Comparison of ENCODE assay signal across 7 mouse cellular contexts in genomic region chr10:71344579-71345143, GRCm38 (mm10). TPM values are rescaled to one million over a fixed set of nuclear protein-coding genes. Genes with fewer than 3 reads are reported as not detected.
DNase-seq lines count a peak whose midpoint lies in the region; ATAC-seq lines count a peak whose summit lies in the region.

TSS of gene Cisd1 (minus strand) at chr10:71344954.

- peak; percentile 77 for ATAC-seq in intestine, embryonic 15.5 days

- H3K36me3 ChIP-seq in intestine, embryonic 15.5 days: no peaks in the 10 kb centered on the region
- no peaks in the 10 kb centered on the region for H3K36me3 ChIP-seq in midbrain, embryonic 10.5 days

- intact Hi-C loops in gastrocnemius, postnatal 36 days (cut with DNase I): no loop called here
- intact Hi-C loops in left cerebral cortex, postnatal 25 days (cut with DNase I): loop anchor here (2.0 kb wide), 1 partner anchor 60 kb away; the partner anchor contains the start of gene Ube2d1

- H3K9ac ChIP-seq in intestine, embryonic 15.5 days: peak within 1 kb of the TSS; percentile 92

- peak within 1 kb of the TSS; percentile 90 for H3K4me2 ChIP-seq in intestine, embryonic 15.5 days (replicated peaks)

- no peaks in the 10 kb centered on the region for H3K9me3 ChIP-seq in intestine, embryonic 15.5 days
- H3K9me3 ChIP-seq in midbrain, embryonic 10.5 days (replicated peaks): no peaks in the 10 kb centered on the region

- peak within 1 kb of the TSS; percentile 86 for H3K4me3 ChIP-seq in intestine, embryonic 15.5 days (replicated peaks)
- H3K4me3 ChIP-seq in midbrain, embryonic 10.5 days: peak within 1 kb of the TSS; percentile 81

- H3K27me3 ChIP-seq in intestine, embryonic 15.5 days (replicated peaks): no peaks in the 10 kb centered on the region
- no peaks in the 10 kb centered on the region for H3K27me3 ChIP-seq in midbrain, embryonic 10.5 days (ENCODE audit: low read depth, poor library complexity, severe bottlenecking)

- peak within 1 kb of the TSS; percentile 66 for H3K27ac ChIP-seq in intestine, embryonic 15.5 days
- H3K27ac ChIP-seq in midbrain, embryonic 10.5 days (replicated peaks): peak within 1 kb of the TSS; percentile 94

- peak; percentile 90 for DNase-seq in adrenal gland, adult 18-20 months (ENCODE audit: low spot score in 2 of 2)
- peak; percentile 96 for DNase-seq in embryo, embryonic 11 days
- DNase-seq in gastrocnemius, postnatal 36 days: peak; percentile 89 to 93
- DNase-seq in left cerebral cortex, postnatal 25 days (ENCODE audit: low spot score in 2 of 2): peak; percentile 92 to 97
- peak; percentile 95 for DNase-seq in midbrain, embryonic 10.5 days (ENCODE audit: low spot score)
- peak; percentile 95 for DNase-seq in right cerebral cortex, postnatal 4 days

- peaks cover 23% of the 10 kb centered on the region for H3K4me1 ChIP-seq in intestine, embryonic 15.5 days (replicated peaks)
- peaks cover 56% of the 10 kb centered on the region for H3K4me1 ChIP-seq in midbrain, embryonic 10.5 days

- under 1% methylated on average over 60 of the region's 60 CpGs for WGBS in intestine, embryonic 15.5 days
- under 1% methylated on average over 60 of the region's 60 CpGs for WGBS in midbrain, embryonic 10.5 days

RNA-seq across cellular contexts. Expression of gene Cisd1, which starts in this region (rescaled TPM):
- total RNA-seq in adrenal gland, adult 18-20 months (2021): 100 to 1,000 TPM; 112 to 135 TPM
- total RNA-seq in gastrocnemius, postnatal 36 days (2021): 100 to 1,000 TPM; 201 to 223 TPM
- 115 and 118 TPM in 2 replicates for polyA plus RNA-seq in intestine, embryonic 15.5 days (2015; fragmentation: Nextera tagmentation; extraction: Ambion mirVana)
- 100 to 1,000 TPM; 133 TPM for total RNA-seq in left cerebral cortex, postnatal 25 days (2021)
- polyA plus RNA-seq in midbrain, embryonic 10.5 days (2016; fragmentation: Nextera tagmentation; extraction: Ambion mirVana): 153 and 154 TPM in 2 replicates

Comparison
In these comparisons a context has a peak if more than half of its experiments do, and no peak if none do; other contexts are left out.
1. Peak in every context shown above with its lines: DNase-seq, ATAC-seq, H3K4me3 ChIP-seq and H3K27ac ChIP-seq.